Mouse (Mus musculus): ENCODE measurements around the gene Gm35315.

DNA sequence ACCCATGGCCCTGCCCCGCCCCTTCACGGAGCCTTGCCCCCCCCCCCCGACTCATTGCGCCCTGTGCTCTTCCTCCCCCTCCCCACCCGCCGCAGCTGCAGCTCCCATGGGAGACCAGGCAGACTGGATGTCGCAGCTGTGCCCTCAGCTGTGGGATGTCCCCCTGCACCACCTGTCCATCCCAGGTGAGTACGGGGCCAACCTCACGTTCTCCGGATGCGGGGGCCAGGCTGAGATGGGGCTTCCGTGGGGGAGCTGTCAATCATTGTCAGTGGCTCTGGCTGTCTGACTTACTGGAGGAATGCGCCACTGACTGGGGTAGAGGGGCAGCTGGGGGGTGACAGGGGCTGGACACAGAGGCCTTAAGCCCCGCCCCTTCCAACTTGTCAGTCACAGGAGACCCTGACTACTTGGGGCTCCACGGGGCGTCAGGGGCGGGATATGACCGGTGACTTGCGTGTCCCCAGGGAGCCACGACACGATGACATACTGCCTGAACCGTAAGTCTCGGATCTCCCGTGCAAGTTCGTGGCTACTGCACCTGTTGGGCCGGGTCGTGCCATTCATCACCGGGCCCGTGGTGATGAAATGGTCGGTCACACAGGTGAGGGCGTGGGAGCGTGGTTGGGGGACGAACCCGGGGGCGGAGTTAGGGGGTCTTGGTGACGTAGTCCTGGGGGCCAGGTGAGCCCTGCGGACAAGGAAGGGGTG is 6.9 kb upstream of the Gm35315 start:
- TF ChIP-seq MYC (IDR thresholded peaks at IDR 0.05; ENCODE audit: low read depth, low read length) = no peak
- TF ChIP-seq POLR2A (IDR thresholded peaks at IDR 0.05; ENCODE audit: low read depth, low read length) = no peak
- no peak for TF ChIP-seq CTCF (conservative IDR thresholded peaks at IDR 0.05 in 1 of 2, IDR thresholded peaks at IDR 0.05 in 1 of 2; ENCODE audit: low read depth in 2 of 2, low read length in 2 of 2)
- no peak for TF ChIP-seq SIN3A (IDR thresholded peaks at IDR 0.05; ENCODE audit: low read length)
- no peak for TF ChIP-seq EP300 (IDR thresholded peaks at IDR 0.05; ENCODE audit: low read length)
- no peak for TF ChIP-seq CHD2 (IDR thresholded peaks at IDR 0.05; ENCODE audit: low read length)
- no peak for TF ChIP-seq MAX (IDR thresholded peaks at IDR 0.05; ENCODE audit: low read length)
- TF ChIP-seq RCOR1 (conservative IDR thresholded peaks at IDR 0.05; ENCODE audit: low read depth, low read length) = no peak
- TF ChIP-seq NRF1 (IDR thresholded peaks at IDR 0.05; ENCODE audit: low read depth, low read length) = no peak
- no peak for TF ChIP-seq USF1 (IDR thresholded peaks at IDR 0.05; ENCODE audit: low read depth, low read length)
- TF ChIP-seq RAD21 (IDR thresholded peaks at IDR 0.05; ENCODE audit: low read depth, low read length) = no peak
- no peak for TF ChIP-seq POLR2AphosphoS2 (IDR thresholded peaks at IDR 0.05; ENCODE audit: low read depth, low read length)
- no peak for TF ChIP-seq ZKSCAN1 (IDR thresholded peaks at IDR 0.05; ENCODE audit: borderline replicate concordance, low read depth, low read length)
